21 mouse cellular contexts compared by ENCODE assay signal in genomic region chr2:112359611-112360010, GRCm38 (mm10). TPM values are rescaled to one million over a fixed set of nuclear protein-coding genes. Genes with fewer than 3 reads are reported as not detected.
DNase-seq lines count a peak whose midpoint lies in the region; ATAC-seq and TF ChIP-seq lines count a peak whose summit lies in the region.
"Had no signal": no experiment of that assay in that cellular context is flagged by ENCODE, and none has a peak within 500 bp of the region (broad histone marks: within the 10 kb centered on the region; RNA-seq: fewer than 3 reads in every experiment).

No protein-coding gene starts in this region.

- H3K4me2 ChIP-seq in forebrain, embryonic 15.5 days (replicated peaks): no peak overlapping the region
- no peak overlapping the region for H3K4me2 ChIP-seq in forebrain, postnatal 0 days (ENCODE audit: low read depth)
- H3K4me2 ChIP-seq in lung, postnatal 0 days (replicated peaks; ENCODE audit: low read depth, low read length): no peak overlapping the region
- H3K4me2 ChIP-seq: forebrain, embryonic 13.5 days; liver, embryonic 13.5 days; neural tube, embryonic 13.5 days had no signal

- H3K4me1 ChIP-seq in forebrain, embryonic 15.5 days: no peaks in the 10 kb centered on the region
- H3K4me1 ChIP-seq in forebrain, postnatal 0 days (ENCODE audit: insufficient read depth): no peaks in the 10 kb centered on the region
- no peaks in the 10 kb centered on the region; the same call in 1 of the 2 replicates for H3K4me1 ChIP-seq in lung, postnatal 0 days (ENCODE audit: insufficient read depth, low read depth, low read length)
- H3K4me1 ChIP-seq: forebrain, embryonic 13.5 days; heart, embryonic 10.5 days; liver, embryonic 13.5 days; neural tube, embryonic 13.5 days had no signal

- ATAC-seq in forebrain, embryonic 15.5 days (replicated peaks): 0 out of 2 replicates have a peak, but pooled peaks have one; percentile 19
- ATAC-seq in forebrain, postnatal 0 days: no peak
- ATAC-seq in lung, postnatal 0 days: peak; percentile 87
- ATAC-seq: forebrain, embryonic 13.5 days; hindbrain, postnatal 0 days had no signal

- H3K27me3 ChIP-seq in forebrain, embryonic 15.5 days: no peaks in the 10 kb centered on the region
- no peaks in the 10 kb centered on the region for H3K27me3 ChIP-seq in forebrain, postnatal 0 days (ENCODE audit: insufficient read depth, low read length)
- no peaks in the 10 kb centered on the region for H3K27me3 ChIP-seq in lung, postnatal 0 days (replicated peaks; ENCODE audit: insufficient read depth, low read length)
- H3K27me3 ChIP-seq: forebrain, embryonic 13.5 days; liver, embryonic 13.5 days; neural tube, embryonic 13.5 days had no signal

- no peak for DNase-seq in forebrain, postnatal 0 days
- DNase-seq in layer of hippocampus, adult 9-11 months: peak; percentile 18
- no peak for DNase-seq in layer of hippocampus, adult 11-12 months (ENCODE audit: low spot score)
- peak; percentile 85 for DNase-seq in lung, postnatal 0 days (ENCODE audit: low spot score)
- DNase-seq in urinary bladder, adult 2 months (ENCODE audit: low spot score): no peak
- no peak for DNase-seq in adrenal gland, adult (ENCODE audit: inconsistent age in 2 of 2, low spot score in 1 of 2)
- DNase-seq in retina, embryonic 14.5 days (ENCODE audit: low spot score): no peak
- DNase-seq: adrenal gland, postnatal 10 days; cerebellum, adult 2 months; gastrocnemius, postnatal 14 days; heart, postnatal 36 days; kidney, postnatal 10 days; layer of hippocampus, postnatal 36 days; left cerebral cortex, postnatal 4 days; liver, embryonic 13.5 days; right cerebral cortex, postnatal 4 days had no signal

- peaks cover 85% of the 10 kb centered on the region for H3K36me3 ChIP-seq in forebrain, embryonic 15.5 days
- peaks cover 75% of the 10 kb centered on the region for H3K36me3 ChIP-seq in forebrain, postnatal 0 days (ENCODE audit: insufficient read depth)
- peaks cover 31% of the 10 kb centered on the region for H3K36me3 ChIP-seq in lung, postnatal 0 days (ENCODE audit: insufficient read depth, low read length)

- TF ChIP-seq CTCF in forebrain, postnatal 0 days (IDR thresholded peaks at IDR 0.05; ENCODE audit: low read depth): no peak
- no peak for TF ChIP-seq CTCF in lung, postnatal 0 days (IDR thresholded peaks at IDR 0.05)

- 70% methylated on average over 2 of the region's 2 CpGs for WGBS in forebrain, embryonic 15.5 days
- WGBS in forebrain, postnatal 0 days: 53% methylated on average over 2 of the region's 2 CpGs
- 21% methylated on average over 2 of the region's 2 CpGs for WGBS in lung, postnatal 0 days

- TF ChIP-seq EP300 in lung, postnatal 0 days (IDR thresholded peaks at IDR 0.05): peak; percentile 62

- H3K4me3 ChIP-seq in forebrain, embryonic 15.5 days: no peak overlapping the region
- no peak overlapping the region for H3K4me3 ChIP-seq in forebrain, postnatal 0 days (ENCODE audit: low read depth, low read length)
- no peak overlapping the region for H3K4me3 ChIP-seq in lung, postnatal 0 days (ENCODE audit: low read depth, low read length)
- H3K4me3 ChIP-seq: forebrain, embryonic 13.5 days; heart, embryonic 10.5 days; liver, embryonic 13.5 days; neural tube, embryonic 13.5 days had no signal

- no peak overlapping the region for H3K27ac ChIP-seq in forebrain, embryonic 15.5 days (replicated peaks)
- no peak overlapping the region for H3K27ac ChIP-seq in forebrain, postnatal 0 days (ENCODE audit: low read depth, low read length)
- peak overlapping the region; percentile 79 for H3K27ac ChIP-seq in lung, postnatal 0 days (ENCODE audit: low read length)
- H3K27ac ChIP-seq: forebrain, embryonic 13.5 days; heart, embryonic 10.5 days; hindbrain, postnatal 0 days; liver, embryonic 13.5 days; neural tube, embryonic 13.5 days had no signal

- H3K9ac ChIP-seq in forebrain, embryonic 15.5 days (replicated peaks): no peak overlapping the region
- no peak overlapping the region for H3K9ac ChIP-seq in forebrain, postnatal 0 days
- H3K9ac ChIP-seq in lung, postnatal 0 days (replicated peaks; ENCODE audit: low read depth): no peak overlapping the region
- H3K9ac ChIP-seq: forebrain, embryonic 13.5 days; liver, embryonic 13.5 days; neural tube, embryonic 13.5 days had no signal

- no peaks in the 10 kb centered on the region for H3K9me3 ChIP-seq in forebrain, embryonic 15.5 days
- H3K9me3 ChIP-seq in forebrain, postnatal 0 days (ENCODE audit: low read length): no peaks in the 10 kb centered on the region
- H3K9me3 ChIP-seq in lung, postnatal 0 days (ENCODE audit: low read length): no peaks in the 10 kb centered on the region
- H3K9me3 ChIP-seq: forebrain, embryonic 13.5 days; heart, embryonic 10.5 days; liver, embryonic 13.5 days; neural tube, embryonic 13.5 days had no signal

RNA-seq across cellular contexts. Expression of gene Emc4, which starts 8.2 kb away (rescaled TPM):
- 160 and 166 TPM in 2 replicates for polyA plus RNA-seq in forebrain, embryonic 15.5 days (2015; fragmentation: Nextera tagmentation; extraction: Ambion mirVana)
- total RNA-seq in forebrain, postnatal 0 days (2014; rRNA removed): 92.5 and 96.0 TPM in 2 replicates
- 216 and 251 TPM in 2 replicates for polyA plus RNA-seq in forebrain, postnatal 0 days (2015; fragmentation: Nextera tagmentation; extraction: Ambion mirVana)
- 120 and 138 TPM in 2 replicates for polyA plus RNA-seq in lung, postnatal 0 days (2015; fragmentation: Nextera tagmentation; extraction: Ambion mirVana)
- polyA plus RNA-seq in urinary bladder, adult 2 months (2012; rRNA removed): 89.9 and 92.4 TPM in 2 replicates

RNA-seq across cellular contexts. Expression of gene Katnbl1, which starts 19.4 kb away (rescaled TPM):
- 42.9 and 46.7 TPM in 2 replicates for polyA plus RNA-seq in forebrain, embryonic 15.5 days (2015; fragmentation: Nextera tagmentation; extraction: Ambion mirVana)
- total RNA-seq in forebrain, postnatal 0 days (2014; rRNA removed): 22.2 and 23.9 TPM in 2 replicates
- 22.1 and 24.3 TPM in 2 replicates for polyA plus RNA-seq in forebrain, postnatal 0 days (2015; fragmentation: Nextera tagmentation; extraction: Ambion mirVana)
- 22.3 and 24.4 TPM in 2 replicates for polyA plus RNA-seq in lung, postnatal 0 days (2015; fragmentation: Nextera tagmentation; extraction: Ambion mirVana)
- 10.6 and 12.8 TPM in 2 replicates for polyA plus RNA-seq in urinary bladder, adult 2 months (2012; rRNA removed)

Comparison
In these comparisons a context has a peak if more than half of its experiments do, and no peak if none do; other contexts are left out.
1. DNase-seq: peak in layer of hippocampus, adult 9-11 months (single experiment) and lung, postnatal 0 days (single experiment); none in forebrain, postnatal 0 days (single experiment), layer of hippocampus, adult 11-12 months (single experiment), urinary bladder, adult 2 months (single experiment), adrenal gland, adult (0 of 2) and retina, embryonic 14.5 days (single experiment).